Mouse (Mus musculus): ENCODE measurements around the gene Atp2c2. TPM values are rescaled to one million over a fixed set of nuclear protein-coding genes. Genes with fewer than 3 reads are reported as not detected.
A peak's percentile ranks its signal among the peaks of the same experiment; 100 is the strongest.

Atp2c2 gene
- total RNA-seq (2015; ENCODE audit: low replicate concordance), result not detected in 2 replicates
- total RNA-seq (2017; ENCODE audit: low replicate concordance), result not detected in 2 replicates

GRCm38 (mm10) chr8:119699549-119700134 is at the start of gene Atp2c2:
TSS of gene Atp2c2 (plus strand) at chr8:119700009.
- ATAC-seq (replicated peaks; ENCODE audit: low FRiP score, poor library complexity, severe bottlenecking), result no peak

GRCm38 (mm10) chr8:119651324-119651723 is 48.5 kb upstream of the Atp2c2 start:
- ATAC-seq (replicated peaks; ENCODE audit: low FRiP score, poor library complexity, severe bottlenecking), result no peak

- ATAC-seq (replicated peaks; ENCODE audit: low FRiP score, poor library complexity, severe bottlenecking), result no peak
These were observed 42.9 kb upstream of the Atp2c2 start for GRCm38 (mm10) chr8:119656709-119657464.

DNA sequence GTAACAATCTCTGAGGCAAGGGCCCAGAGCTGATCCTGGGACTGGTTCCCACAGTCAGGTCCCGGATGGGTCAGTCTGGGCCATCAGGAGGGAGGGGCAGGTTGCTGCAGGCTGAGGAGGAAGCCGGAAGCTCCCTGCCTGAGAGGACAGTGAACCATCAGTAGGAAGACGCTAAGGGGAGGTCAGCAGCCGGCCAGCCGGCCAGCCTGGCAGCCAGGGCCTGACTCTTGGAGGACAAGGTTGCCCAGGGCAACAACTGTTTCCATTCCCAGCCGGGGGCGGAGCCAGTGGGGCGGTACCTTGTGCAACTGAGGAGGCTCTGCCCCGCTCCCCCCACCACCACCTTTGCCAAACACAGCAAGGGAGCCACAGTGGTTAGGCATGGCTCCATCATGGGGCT is 38.7 kb upstream of the Atp2c2 start:
- ATAC-seq (replicated peaks; ENCODE audit: low FRiP score, poor library complexity, severe bottlenecking), result no peak

- ATAC-seq (replicated peaks; ENCODE audit: low FRiP score, poor library complexity, severe bottlenecking), result no peak
These were observed 37.9 kb upstream of the Atp2c2 start for GRCm38 (mm10) chr8:119661892-119662291.

GRCm38 (mm10) chr8:119663440-119663839 is 36.4 kb upstream of the Atp2c2 start:
- no peak for ATAC-seq (replicated peaks; ENCODE audit: low FRiP score, poor library complexity, severe bottlenecking)

DNA sequence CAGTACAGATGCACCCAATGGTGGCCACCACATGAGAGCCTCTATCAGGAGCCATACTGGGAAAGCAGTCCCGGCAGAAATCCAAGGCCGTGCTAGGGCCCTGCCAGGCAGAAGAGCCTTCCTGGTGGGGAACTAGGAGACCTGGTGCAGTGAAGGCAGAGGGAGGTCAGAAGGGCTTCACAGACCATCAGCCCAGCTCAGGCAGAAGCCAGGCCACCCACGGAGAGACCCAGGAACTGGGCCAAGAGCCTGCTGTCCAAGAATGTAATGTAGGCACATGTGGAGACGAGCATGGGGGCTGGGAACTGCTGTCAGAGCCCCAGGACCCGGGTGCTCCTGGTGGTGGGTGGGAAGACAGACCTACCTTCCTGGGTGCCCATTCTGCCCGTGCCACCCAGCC is 34.5 kb upstream of the Atp2c2 start:
- ATAC-seq (replicated peaks; ENCODE audit: low FRiP score, poor library complexity, severe bottlenecking), result no peak

- no peak for ATAC-seq (replicated peaks; ENCODE audit: low FRiP score, poor library complexity, severe bottlenecking)
These were observed 33.4 kb upstream of the Atp2c2 start, which contains the start of gene Wfdc1 for GRCm38 (mm10) chr8:119666219-119666951. TSS of gene Wfdc1 (plus strand) at chr8:119666365.

DNA sequence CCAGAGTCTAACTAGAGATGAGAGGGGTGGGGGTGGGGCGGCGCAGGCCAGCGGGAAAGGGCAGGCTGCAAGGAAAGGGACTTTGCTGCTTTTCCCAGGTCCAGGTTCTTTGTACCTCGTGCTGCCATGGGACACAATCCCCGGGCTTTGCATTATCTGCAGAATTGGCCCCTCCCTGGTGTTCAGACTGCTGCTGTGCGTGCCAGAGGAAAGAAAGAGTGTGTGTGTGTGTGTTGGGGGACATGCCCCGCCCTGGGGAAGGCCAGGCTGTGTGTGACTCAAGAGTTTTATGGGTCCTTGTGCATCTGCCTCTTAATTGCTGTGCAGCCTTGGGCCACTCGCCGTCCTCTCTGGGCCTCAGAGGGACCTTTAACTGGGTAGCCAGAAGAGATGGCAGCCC is 31.4 kb upstream of the Atp2c2 start:
- no peak for ATAC-seq (replicated peaks; ENCODE audit: low FRiP score, poor library complexity, severe bottlenecking)

DNA sequence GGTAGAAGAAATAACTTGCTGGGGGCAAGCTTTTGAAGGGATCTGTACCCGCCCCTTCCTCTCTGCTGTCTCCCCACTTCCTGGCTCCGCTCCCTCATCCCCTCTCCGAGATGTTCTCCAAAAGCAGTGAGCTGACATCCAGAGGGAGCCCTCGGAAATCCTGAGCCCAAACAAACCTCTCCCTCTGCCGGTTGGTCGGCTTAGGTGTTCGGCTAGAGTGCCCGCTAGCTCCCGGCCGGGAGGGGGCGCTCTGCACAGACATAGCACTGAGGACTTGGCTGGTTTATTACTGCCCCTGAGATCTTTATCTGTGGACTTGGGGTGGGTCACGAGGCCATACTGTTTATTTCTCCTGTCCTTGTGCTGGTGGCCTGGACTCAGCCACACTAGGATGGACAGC is 30.5 kb upstream of the Atp2c2 start:
- ATAC-seq (replicated peaks; ENCODE audit: low FRiP score, poor library complexity, severe bottlenecking), result no peak

- no peak for ATAC-seq (replicated peaks; ENCODE audit: low FRiP score, poor library complexity, severe bottlenecking)
These were observed 29.3 kb upstream of the Atp2c2 start for GRCm38 (mm10) chr8:119670419-119671091.

- ATAC-seq (replicated peaks; ENCODE audit: low FRiP score, poor library complexity, severe bottlenecking), result no peak
These were observed 25.7 kb upstream of the Atp2c2 start for GRCm38 (mm10) chr8:119673976-119674555.

- no peak for ATAC-seq (replicated peaks; ENCODE audit: low FRiP score, poor library complexity, severe bottlenecking)
These were observed 24.4 kb upstream of the Atp2c2 start for GRCm38 (mm10) chr8:119675457-119675856.

DNA sequence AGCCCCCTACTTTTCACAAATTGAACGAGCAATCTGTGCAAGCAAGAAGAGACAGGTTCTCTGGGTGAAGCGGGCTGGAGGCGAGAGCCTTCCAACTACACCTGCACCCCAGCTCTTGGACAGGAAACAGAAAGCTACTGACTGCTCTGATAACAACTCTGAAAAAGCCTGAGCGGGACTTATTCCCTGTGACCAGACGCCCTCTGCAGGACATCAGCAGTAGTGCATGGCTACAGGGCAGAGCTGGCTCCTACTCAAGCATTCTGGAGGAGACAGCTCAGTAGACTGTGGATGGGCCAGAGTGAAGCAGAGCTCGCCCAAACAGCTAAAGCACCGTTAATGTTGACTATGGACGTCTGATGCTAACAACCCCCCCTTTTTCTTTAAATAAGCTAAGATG is 23.4 kb upstream of the Atp2c2 start:
- peak; percentile 69 for ATAC-seq (replicated peaks; ENCODE audit: low FRiP score, poor library complexity, severe bottlenecking)

GRCm38 (mm10) chr8:119678138-119678843 is 21.5 kb upstream of the Atp2c2 start:
- no peak for ATAC-seq (replicated peaks; ENCODE audit: low FRiP score, poor library complexity, severe bottlenecking)

DNA sequence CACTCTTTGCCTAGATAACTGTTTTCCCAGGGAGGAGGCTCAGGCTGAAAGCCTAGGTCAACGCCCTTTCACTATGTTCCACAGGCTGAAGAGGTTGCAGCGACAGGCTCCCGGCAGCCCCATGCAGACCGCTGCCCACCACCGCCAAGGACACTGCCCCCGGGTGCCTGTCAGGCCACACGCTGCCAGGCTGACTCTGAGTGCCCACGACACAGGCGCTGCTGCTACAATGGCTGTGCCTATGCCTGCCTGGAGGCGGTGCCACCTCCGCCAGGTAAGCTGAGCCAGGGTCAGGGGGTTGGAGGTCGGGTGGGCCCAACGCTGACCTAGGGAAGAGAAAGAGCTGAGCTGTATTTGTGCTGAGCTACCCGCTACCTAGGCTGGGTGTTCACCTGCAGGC is 20.6 kb upstream of the Atp2c2 start:
- ATAC-seq (replicated peaks; ENCODE audit: low FRiP score, poor library complexity, severe bottlenecking), result no peak

- no peak for ATAC-seq (replicated peaks; ENCODE audit: low FRiP score, poor library complexity, severe bottlenecking)
These were observed 9.2 kb upstream of the Atp2c2 start for GRCm38 (mm10) chr8:119690602-119691001.

GRCm38 (mm10) chr8:119691989-119692388 is 7.8 kb upstream of the Atp2c2 start:
- no peak for ATAC-seq (replicated peaks; ENCODE audit: low FRiP score, poor library complexity, severe bottlenecking)

DNA sequence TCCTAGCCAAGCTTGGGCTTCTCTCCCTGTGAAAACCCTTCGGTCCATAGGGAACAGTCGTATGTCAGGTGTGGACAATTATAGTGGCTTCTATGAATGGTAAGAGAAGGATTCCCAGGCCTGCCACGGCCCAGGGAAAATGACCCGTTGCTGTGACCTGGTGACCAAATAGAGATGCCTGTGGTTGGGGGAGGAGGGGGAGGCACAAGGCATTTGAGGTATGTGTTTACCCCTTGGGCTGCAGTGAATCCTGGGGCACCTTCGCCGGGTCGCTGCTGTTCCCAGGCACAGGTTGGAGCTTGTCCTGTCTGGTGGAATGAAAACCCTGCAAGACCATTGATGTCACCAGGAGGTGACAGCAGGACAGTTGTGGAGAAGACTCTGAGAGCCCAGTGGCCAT is 5.1 kb upstream of the Atp2c2 start:
- ATAC-seq (replicated peaks; ENCODE audit: low FRiP score, poor library complexity, severe bottlenecking), result no peak

All from erythroblast, adult 5-6 weeks (primary cell).